Mouse (Mus musculus) MEL (cell line): ENCODE measurements around the gene Prdx6b.

Experiments
- CTCF ChIP-seq, 3 experiments: IDR thresholded peaks in 2 of 3; conservative IDR thresholded peaks in 1 of 3; 2 replicates each; pipeline ENCODE4 v1.5.1; 2011 to 2012; ENCODE audit warnings: low read length in 3 of 3, low read depth in 2 of 3, mild to moderate bottlenecking in 2 of 3, improper control_type of control experiment in 1 of 3, inconsistent platforms in 1 of 3, mixed read lengths in 1 of 3, moderate library complexity in 1 of 3; ENCODE audit not compliant: control insufficient read depth in 1 of 3, insufficient read depth in 1 of 3, poor library complexity in 1 of 3, severe bottlenecking in 1 of 3
- ELF1 ChIP-seq: IDR thresholded peaks from 2 replicates; pipeline ENCODE4 v1.6.1; 2014; ENCODE audit warnings: low read depth, mild to moderate bottlenecking, inconsistent platforms, low read length, improper control_type of control experiment, moderate library complexity
- EP300 ChIP-seq, 2 experiments: IDR thresholded peaks; 2 replicates each; pipeline ENCODE4 v1.6.1; 2011; ENCODE audit warnings: improper control_type of control experiment in 2 of 2, low read length in 2 of 2, low read depth in 1 of 2, mild to moderate bottlenecking in 1 of 2
- ETS1 ChIP-seq: IDR thresholded peaks from 2 replicates; pipeline ENCODE4 v1.6.1; 2012; ENCODE audit warnings: low read depth, mild to moderate bottlenecking, inconsistent platforms, low read length, improper control_type of control experiment, moderate library complexity
- MYC ChIP-seq: IDR thresholded peaks from 2 replicates; pipeline ENCODE4 v1.6.1; 2011; ENCODE audit warnings: low read depth, mild to moderate bottlenecking, low read length, improper control_type of control experiment, moderate library complexity
- POLR2A ChIP-seq, 2 experiments: IDR thresholded peaks; 2 replicates each; pipeline ENCODE4 v1.6.1; 2011 to 2012; ENCODE audit warnings: low read length in 2 of 2, mild to moderate bottlenecking in 2 of 2, control low read depth in 1 of 2, improper control_type of control experiment in 1 of 2, low read depth in 1 of 2, moderate library complexity in 1 of 2; ENCODE audit not compliant: control insufficient read depth in 1 of 2, insufficient read depth in 1 of 2, poor library complexity in 1 of 2
- POLR2AphosphoS2 ChIP-seq: IDR thresholded peaks from 2 replicates; pipeline ENCODE4 v1.6.1; 2011; ENCODE audit warnings: low read length, improper control_type of control experiment
- RCOR1 ChIP-seq: IDR thresholded peaks from 2 replicates; pipeline ENCODE4 v1.6.1; 2012; ENCODE audit warnings: low read depth, mild to moderate bottlenecking, inconsistent platforms, low read length, improper control_type of control experiment
- TBP ChIP-seq: IDR thresholded peaks from 2 replicates; pipeline ENCODE4 v1.8.0; 2011; ENCODE audit warnings: low read depth, low read length, improper control_type of control experiment
- USF2 ChIP-seq, 2 experiments: IDR thresholded peaks; 2 replicates each; pipeline ENCODE4 v1.6.1; 2011 to 2012; ENCODE audit warnings: improper control_type of control experiment in 2 of 2, low read length in 2 of 2, borderline replicate concordance in 1 of 2, inconsistent platforms in 1 of 2, low read depth in 1 of 2, mild to moderate bottlenecking in 1 of 2; ENCODE audit not compliant: insufficient read depth in 1 of 2

DNA sequence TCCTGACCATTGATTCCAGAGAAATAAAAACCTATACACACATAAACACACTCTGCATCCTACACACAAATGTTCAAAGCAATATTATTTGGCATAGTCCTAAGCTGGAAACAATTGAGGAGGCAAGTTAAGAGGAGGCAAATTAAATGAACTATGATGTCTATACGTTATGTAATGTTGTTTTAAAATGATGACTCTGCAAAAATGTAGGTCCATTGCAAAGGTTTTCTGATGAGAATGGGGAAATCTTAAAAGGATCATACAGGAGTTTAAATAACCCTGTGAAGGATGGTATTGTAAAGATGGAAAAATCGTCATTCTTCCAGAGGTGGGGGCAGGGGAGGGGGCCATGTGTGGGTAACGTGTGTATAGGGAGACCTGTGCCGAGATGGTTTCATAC, 17.5 kb downstream of the Prdx6b start:
- TF ChIP-seq CTCF (IDR thresholded peaks at IDR 0.05 in 2 of 3, conservative IDR thresholded peaks at IDR 0.05 in 1 of 3; ENCODE audit: control insufficient read depth in 1 of 3, insufficient read depth in 1 of 3, low read depth in 2 of 3, low read length in 3 of 3, poor library complexity in 1 of 3, severe bottlenecking in 1 of 3) (no peak), TBP (no peak), MYC (no peak), ELF1 (no peak), POLR2A (IDR thresholded peaks at IDR 0.05; ENCODE audit: control insufficient read depth in 1 of 2, insufficient read depth in 1 of 2, low read depth in 1 of 2, low read length in 2 of 2, poor library complexity in 1 of 2) (no peak), USF2 (IDR thresholded peaks at IDR 0.05; ENCODE audit: borderline replicate concordance in 1 of 2, insufficient read depth in 1 of 2, low read depth in 1 of 2, low read length in 2 of 2) (no peak), RCOR1 (no peak), ETS1 (no peak), EP300 (IDR thresholded peaks at IDR 0.05; ENCODE audit: low read depth in 1 of 2, low read length in 2 of 2) (no peak), POLR2AphosphoS2 (no peak)
